Mouse (Mus musculus): ENCODE data around the gene Prg3.

GRCm38 (mm10) chr2:85033121-85033520, 45.1 kb downstream of the Prg3 start:
- TF ChIP-seq USF2 (conservative IDR thresholded peaks at IDR 0.05; ENCODE audit: low read depth, low read length) (no peak), ZNF384 (IDR thresholded peaks at IDR 0.05; ENCODE audit: low read depth, low read length) (no peak), POLR2AphosphoS2 (IDR thresholded peaks at IDR 0.05; ENCODE audit: low read depth, low read length) (no peak), JUN (IDR thresholded peaks at IDR 0.05; ENCODE audit: insufficient read depth, low read depth, low read length) (no peak), EP300 (IDR thresholded peaks at IDR 0.05; ENCODE audit: low read length) (no peak), JUND (conservative IDR thresholded peaks at IDR 0.05; ENCODE audit: low read depth, low read length) (no peak), CTCF (conservative IDR thresholded peaks at IDR 0.05 in 1 of 2, IDR thresholded peaks at IDR 0.05 in 1 of 2; ENCODE audit: low read depth in 2 of 2, low read length in 2 of 2) (no peak), MYC (IDR thresholded peaks at IDR 0.05; ENCODE audit: low read depth, low read length) (no peak), MAZ (IDR thresholded peaks at IDR 0.05; ENCODE audit: low read depth, low read length) (no peak), GABPA (IDR thresholded peaks at IDR 0.05; ENCODE audit: insufficient replicate concordance, low read depth, low read length) (no peak), KAT2A (IDR thresholded peaks at IDR 0.05; ENCODE audit: insufficient replicate concordance, low read length) (no peak), MAFK (IDR thresholded peaks at IDR 0.05; ENCODE audit: insufficient replicate concordance, low read length) (no peak), ZMIZ1 (IDR thresholded peaks at IDR 0.05; ENCODE audit: low read depth, low read length) (no peak), ZKSCAN1 (IDR thresholded peaks at IDR 0.05; ENCODE audit: borderline replicate concordance, low read depth, low read length) (no peak)

Data from CH12.LX (cell line).